Mouse (Mus musculus) ES-E14 (cell line): ENCODE measurements around the gene Neil3.

Experiments used
- CHD2 ChIP-seq: IDR thresholded peaks from 2 replicates; pipeline ENCODE4 v1.6.1; 2014; ENCODE audit warnings: mild to moderate bottlenecking, low read depth, low read length, inconsistent platforms
- ZNF384 ChIP-seq: IDR thresholded peaks from 2 replicates; pipeline ENCODE4 v1.6.1; 2012; ENCODE audit warnings: low read depth, low read length, inconsistent platforms

DNA sequence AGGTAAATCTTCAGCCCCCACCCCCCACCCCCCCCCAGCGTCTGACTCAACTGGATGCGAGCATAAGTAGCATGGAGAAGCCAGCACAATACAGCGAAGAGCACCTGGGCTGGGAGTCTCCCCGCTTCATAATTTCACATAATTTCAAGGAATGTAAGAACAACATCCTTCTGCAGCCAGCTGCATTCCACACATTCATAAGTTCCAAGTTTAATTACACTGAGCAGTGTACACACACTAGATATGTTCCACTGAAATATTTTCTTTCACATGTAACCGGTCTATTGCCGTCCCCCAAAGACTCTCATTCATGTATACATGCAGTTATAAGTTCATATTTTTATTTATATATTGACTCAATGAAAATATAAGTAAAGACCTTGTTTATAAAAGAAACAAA, 72.6 kb downstream of the Neil3 start:
- TF ChIP-seq ZNF384 (no peak), CHD2 (no peak)
